In the genomic region with DNA sequence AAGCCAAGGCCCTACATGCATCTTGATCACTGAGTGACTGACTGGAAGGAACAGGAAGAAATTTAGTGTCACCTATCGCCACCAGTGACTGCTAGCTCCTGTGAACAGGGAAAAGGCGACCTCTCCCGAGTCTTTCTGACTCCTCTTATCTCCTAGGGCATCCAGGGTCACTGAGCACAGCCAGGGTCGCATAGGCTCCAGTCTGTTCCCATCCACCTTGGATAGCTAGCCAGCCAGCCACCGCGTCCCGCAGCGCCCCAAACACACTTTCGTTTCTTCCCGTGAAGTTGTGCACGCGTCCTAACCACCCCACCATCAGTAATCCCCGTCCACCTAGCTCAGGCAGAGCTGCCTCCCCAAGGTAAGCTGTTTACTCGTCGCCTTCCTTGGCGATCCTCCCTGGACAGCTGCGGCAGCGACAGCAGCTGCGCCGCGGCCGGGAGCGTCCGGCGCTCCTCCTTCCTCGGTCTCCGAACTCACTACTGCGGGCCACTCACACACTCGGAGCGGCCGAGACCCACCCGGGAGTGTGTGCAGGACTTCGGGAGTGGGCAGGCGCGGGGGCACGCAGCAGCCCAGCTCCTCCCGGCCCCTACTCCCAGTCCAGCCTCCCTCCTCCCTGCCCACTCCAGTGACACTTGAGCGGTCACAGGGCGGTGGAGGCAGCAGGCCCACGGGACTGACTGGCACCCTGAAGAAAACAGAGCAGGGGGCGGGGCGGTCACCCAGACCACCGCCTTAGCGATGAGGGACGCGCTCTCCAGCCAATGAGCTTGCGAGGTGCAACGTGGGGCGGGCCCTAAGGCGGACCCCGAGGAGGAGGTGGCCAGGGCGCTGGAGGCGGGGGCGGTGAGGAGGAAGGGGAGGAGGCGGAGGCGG, we compare ENCODE assay signal across 8 mouse cellular contexts. TPM values are rescaled to one million over a fixed set of nuclear protein-coding genes. Genes with fewer than 3 reads are reported as not detected.
A peak's percentile ranks its signal among the peaks of the same experiment; 100 is the strongest.
DNase-seq lines count a peak whose midpoint lies in the region; ATAC-seq lines count a peak whose summit lies in the region.

No protein-coding gene starts in this region.

- peak overlapping the region; percentile 97 for H3K27ac ChIP-seq in hindbrain, embryonic 13.5 days

- H3K36me3 ChIP-seq in hindbrain, embryonic 13.5 days = no peaks in the 10 kb centered on the region

- no peaks in the 10 kb centered on the region for H3K9me3 ChIP-seq in hindbrain, embryonic 13.5 days

- H3K4me3 ChIP-seq in hindbrain, embryonic 13.5 days = peak overlapping the region; percentile 91

- peak; percentile 97 for ATAC-seq in hindbrain, embryonic 13.5 days (ENCODE audit: low FRiP score)

- H3K9ac ChIP-seq in hindbrain, embryonic 13.5 days = peak overlapping the region; percentile 95

- DNase-seq in NIH3T3 (ENCODE audit: low read depth) = peak; percentile 99
- peak; percentile 100 for DNase-seq in cerebellum, postnatal 10 days
- DNase-seq in frontal cortex, postnatal 14 days (ENCODE audit: low spot score in 2 of 2) = peak; percentile 98 to 99
- peak; percentile 100 for DNase-seq in layer of hippocampus, postnatal 25 days (ENCODE audit: extremely low spot score in 1 of 2, low spot score in 1 of 2)
- peak; percentile 100 for DNase-seq in lung, postnatal 25 days (ENCODE audit: low spot score)
- peak; percentile 99 for DNase-seq in retina, embryonic 14.5 days (ENCODE audit: low spot score)
- peak; percentile 100 for DNase-seq in thymus, postnatal 4 days

- H3K27me3 ChIP-seq in hindbrain, embryonic 13.5 days = no peaks in the 10 kb centered on the region

- whole genome bisulfite sequencing in hindbrain, embryonic 13.5 days = under 1% methylated on average over 48 of the region's 56 CpGs

- H3K4me2 ChIP-seq in hindbrain, embryonic 13.5 days = peak overlapping the region; percentile 65

- H3K4me1 ChIP-seq in hindbrain, embryonic 13.5 days (replicated peaks) = peaks cover 31% of the 10 kb centered on the region

RNA-seq across cellular contexts. Expression of gene Ppp3ca, which starts 0.5 kb away (rescaled TPM):
- 131 and 134 TPM in 2 replicates for polyA plus RNA-seq in hindbrain, embryonic 13.5 days (2015; fragmentation: Nextera tagmentation; extraction: Ambion mirVana)
- 1,000 to 10,000 TPM; 1,252 to 1,286 TPM for total RNA-seq in layer of hippocampus, postnatal 25 days (2021)

Comparison
In these comparisons a context has a peak if more than half of its experiments do, and no peak if none do; other contexts are left out.
1. Peak in every context shown above with its lines: DNase-seq, ATAC-seq, H3K4me3 ChIP-seq and H3K27ac ChIP-seq.